Mouse (Mus musculus) liver, embryonic 12.5 days (tissue): ENCODE results near the gene P3h1. TPM values are rescaled to one million over a fixed set of nuclear protein-coding genes. Genes with fewer than 3 reads are reported as not detected.

Experiments
- ATAC-seq: fragments of 200-750 bp; cut with Nextera tagmentation; 2 replicates; pipeline ENCODE4 v1.8.0; 2017; ENCODE audit warnings: moderate number of reproducible peaks, mild to moderate bottlenecking, moderate library complexity
- H3K27ac ChIP-seq: fragments of 300-500 bp; sonication (generic); 2 replicates; pipeline ENCODE4 v1.5.1; 2016; ENCODE audit warnings: mild to moderate bottlenecking
- H3K27me3 ChIP-seq: fragments of 300-500 bp; sonication (generic); replicated peaks from 2 replicates; pipeline ENCODE4 v1.6.1; 2016; ENCODE audit warnings: mild to moderate bottlenecking, moderate library complexity
- H3K36me3 ChIP-seq: fragments of 300-500 bp; sonication (generic); 2 replicates; pipeline ENCODE4 v1.6.1; 2016; ENCODE audit warnings: mild to moderate bottlenecking, moderate library complexity
- H3K4me1 ChIP-seq: fragments of 300-500 bp; sonication (generic); 2 replicates; pipeline ENCODE4 v1.6.1; 2016
- H3K4me2 ChIP-seq: fragments of 300-500 bp; sonication (generic); 2 replicates; pipeline ENCODE4 v1.6.1; 2016; ENCODE audit warnings: mild to moderate bottlenecking, moderate library complexity
- H3K4me3 ChIP-seq: fragments of 300-500 bp; sonication (generic); 2 replicates; pipeline ENCODE4 v1.5.1; 2016; ENCODE audit warnings: mild to moderate bottlenecking, moderate library complexity
- H3K9ac ChIP-seq: fragments of 300-500 bp; sonication (generic); 2 replicates; pipeline ENCODE4 v1.6.1; 2016; ENCODE audit warnings: mild to moderate bottlenecking, moderate library complexity
- H3K9me3 ChIP-seq: fragments of 300-500 bp; sonication (generic); replicated peaks from 2 replicates; pipeline ENCODE4 v1.6.1; 2016; ENCODE audit warnings: mild to moderate bottlenecking, moderate library complexity
- WGBS: fragments of 180-500 bp; shearing (Covaris S2); methylation state at CpG from one replicate; pipeline ENCODE4 v1.1.7; 2016; ENCODE audit not compliant: insufficient replicate concordance; 5-methylcytosine and 5-hydroxymethylcytosine counted together
- polyA plus RNA-seq: library from polyadenylated mRNA; unstranded; fragments of >200 nt; fragmentation: Nextera tagmentation; extraction: Ambion mirVana; gene quantifications from 2 replicates; pipeline ENCODE4 v1.2.1, GENCODE M21; 2016

P3h1 gene
- polyA plus RNA-seq, 1 experiment from 2014 or later, result 9.7 TPM

DNA sequence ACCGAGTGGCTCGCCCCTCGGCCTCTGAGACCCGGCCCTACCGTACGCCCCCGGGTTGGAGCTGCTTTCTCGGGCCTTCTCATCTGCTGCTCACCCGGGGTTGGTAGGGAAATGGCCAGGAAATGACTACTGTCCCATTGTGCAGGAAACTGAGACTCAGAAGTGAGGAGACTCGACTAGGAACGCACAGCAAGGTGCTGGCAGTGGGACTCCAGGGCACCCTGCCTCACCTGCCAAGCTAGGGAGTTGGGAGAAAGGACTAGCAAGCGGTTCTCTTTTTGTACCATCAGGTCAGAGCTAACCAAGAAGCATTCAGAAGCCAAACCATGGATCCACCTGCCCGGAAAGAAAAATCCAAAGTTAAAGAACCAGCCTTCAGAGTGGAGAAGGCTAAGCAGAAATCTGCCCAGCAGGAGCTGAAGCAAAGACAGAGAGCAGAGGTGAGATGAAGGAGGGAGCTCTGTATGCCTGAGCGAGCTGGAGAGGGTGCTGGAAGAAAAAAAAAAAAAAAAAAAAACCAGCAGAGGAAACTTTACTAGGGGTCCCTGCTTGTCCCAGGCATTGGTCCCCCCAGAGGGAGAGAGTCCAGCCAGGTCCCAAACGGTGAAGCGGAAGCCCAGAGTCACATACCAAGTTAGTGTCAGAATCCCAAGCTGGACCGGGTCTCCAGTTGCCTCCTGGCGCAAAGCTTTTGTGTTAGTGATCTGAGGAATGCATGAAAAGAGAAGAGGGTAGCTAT is 37.0 kb upstream of the P3h1 start:
- no peaks in the 10 kb centered on the region for H3K9me3 ChIP-seq

GRCm38 (mm10) chr4:119198105-119198504 is 34.6 kb upstream of the P3h1 start:
- peaks cover 50% of the 10 kb centered on the region for H3K36me3 ChIP-seq
- H3K27me3 ChIP-seq, result no peaks in the 10 kb centered on the region
- WGBS, result 77% methylated on average over 6 of the region's 6 CpGs
- H3K9ac ChIP-seq, result peak overlapping the region; percentile 42; the same call in 1 of the 2 replicates
- no peak for ATAC-seq
- peaks cover 58% of the 10 kb centered on the region for H3K4me1 ChIP-seq
- peak overlapping the region; percentile 46 for H3K27ac ChIP-seq
- no peak overlapping the region for H3K4me3 ChIP-seq
- no peaks in the 10 kb centered on the region for H3K9me3 ChIP-seq
- H3K4me2 ChIP-seq, result peak overlapping the region; percentile 85

More for the DNA sequence above, 37.0 kb upstream of the P3h1 start:
- Histone ChIP-seq H3K9ac (peak overlapping the region; percentile 97), H3K27ac (peak overlapping the region; percentile 99), H3K27me3 (no peaks in the 10 kb centered on the region), H3K4me3 (peak overlapping the region; percentile 95), H3K4me1 (peaks cover 81% of the 10 kb centered on the region), H3K4me2 (peak overlapping the region; percentile 85), H3K36me3 (peaks cover 37% of the 10 kb centered on the region)
- ATAC-seq, result peak; percentile 58
- WGBS, result 15% methylated on average over 18 of the region's 18 CpGs

GRCm38 (mm10) chr4:119204672-119205071 is 28.0 kb upstream of the P3h1 start:
- Histone ChIP-seq H3K27me3 (peaks cover 31% of the 10 kb centered on the region; the same call in 1 of the 2 replicates), H3K36me3 (peaks cover 23% of the 10 kb centered on the region), H3K4me2 (no peak overlapping the region), H3K4me1 (peaks cover 8% of the 10 kb centered on the region; the same call in 1 of the 2 replicates), H3K9ac (no peak overlapping the region), H3K4me3 (no peak overlapping the region), H3K9me3 (no peaks in the 10 kb centered on the region), H3K27ac (no peak overlapping the region)
- ATAC-seq, result peak; percentile 75
- 10% methylated on average over 8 of the region's 8 CpGs for WGBS

DNA sequence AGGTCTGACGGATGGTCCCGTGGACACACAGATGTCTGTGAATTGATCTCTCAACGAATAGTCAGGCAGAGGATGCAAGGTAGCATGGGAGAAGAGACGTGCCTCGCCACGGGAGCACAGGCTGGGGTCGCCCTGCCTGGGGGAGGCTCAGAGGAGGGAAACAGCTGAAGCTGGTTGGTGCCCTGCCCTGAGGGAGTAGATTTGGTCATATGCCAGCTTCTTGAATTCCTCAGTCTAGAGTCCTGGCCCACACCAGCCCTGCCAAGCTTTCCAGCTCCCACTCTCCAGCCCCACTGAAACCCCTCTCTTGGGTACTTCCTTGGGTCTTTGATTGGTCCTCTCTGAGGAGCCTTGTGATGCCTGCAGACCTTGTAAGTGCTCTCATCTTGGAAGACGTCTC is 16.0 kb upstream of the P3h1 start:
- Histone ChIP-seq H3K4me3 (no peak overlapping the region), H3K9me3 (no peaks in the 10 kb centered on the region), H3K27me3 (peaks cover 35% of the 10 kb centered on the region), H3K9ac (no peak overlapping the region), H3K36me3 (no peaks in the 10 kb centered on the region), H3K27ac (no peak overlapping the region), H3K4me2 (no peak overlapping the region), H3K4me1 (peaks cover 9% of the 10 kb centered on the region)
- no peak for ATAC-seq
- WGBS, result 52% methylated on average over 8 of the region's 8 CpGs

DNA sequence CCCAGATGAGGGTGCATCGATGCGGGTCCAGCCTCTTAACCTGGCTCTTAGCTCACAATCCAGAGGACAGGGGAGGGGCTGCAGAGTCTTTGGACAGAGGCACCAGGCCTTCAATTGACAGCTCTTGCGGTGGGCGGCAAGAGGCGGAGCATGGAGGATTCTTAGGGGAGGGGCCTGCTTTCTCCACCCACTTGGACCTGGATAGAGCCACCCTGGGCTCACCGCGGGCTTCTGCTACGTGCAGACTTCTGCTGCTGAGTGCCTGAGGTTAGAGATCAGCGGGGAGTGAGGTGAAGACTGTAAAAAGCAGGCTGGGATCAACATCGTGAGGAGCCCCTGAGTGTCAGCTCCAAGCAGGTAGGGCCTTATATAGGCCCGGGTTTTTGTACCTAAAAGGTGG is 14.5 kb upstream of the P3h1 start, which contains the start of gene Tmem269:
Gene Tmem269 (minus strand): TSS at position 49 of the 400 bp plus-strand sequence.
- Histone ChIP-seq H3K9ac (no peak within 1 kb of the TSS), H3K36me3 (no peaks in the 10 kb centered on the region), H3K9me3 (no peaks in the 10 kb centered on the region), H3K27me3 (peaks cover 29% of the 10 kb centered on the region), H3K4me3 (no peak within 1 kb of the TSS), H3K27ac (no peak within 1 kb of the TSS), H3K4me2 (no peak within 1 kb of the TSS), H3K4me1 (peaks cover 13% of the 10 kb centered on the region)
- whole genome bisulfite sequencing, result 11% methylated on average over 11 of the region's 11 CpGs
- ATAC-seq, result peak; percentile 40; the same call in 1 of the 2 replicates

- no peak overlapping the region for H3K4me3 ChIP-seq
- H3K9ac ChIP-seq, result no peak overlapping the region
- H3K4me1 ChIP-seq, result 0 out of 2 replicates have a peak, but pooled peaks cover 4% of the 10 kb centered on the region
- no peak overlapping the region for H3K4me2 ChIP-seq
- no peak overlapping the region for H3K27ac ChIP-seq
- peaks cover 45% of the 10 kb centered on the region for H3K36me3 ChIP-seq
- peak; percentile 46; the same call in 1 of the 2 replicates for ATAC-seq
- 0 out of 2 replicates have a peak, but pooled peaks cover 1% of the 10 kb centered on the region for H3K27me3 ChIP-seq
- WGBS, result 68% methylated on average over 1 of the region's 1 CpGs
- H3K9me3 ChIP-seq, result no peaks in the 10 kb centered on the region
Observed at GRCm38 (mm10) chr4:119223696-119224095, 9.0 kb upstream of the P3h1 start.

GRCm38 (mm10) chr4:119224534-119224933 is 8.2 kb upstream of the P3h1 start:
- Histone ChIP-seq H3K4me3 (no peak overlapping the region), H3K36me3 (peaks cover 45% of the 10 kb centered on the region), H3K27me3 (no peaks in the 10 kb centered on the region), H3K9ac (no peak overlapping the region), H3K4me1 (0 out of 2 replicates have a peak, but pooled peaks cover 4% of the 10 kb centered on the region), H3K9me3 (no peaks in the 10 kb centered on the region), H3K4me2 (no peak overlapping the region), H3K27ac (no peak overlapping the region)
- WGBS, result 87% methylated on average over 3 of the region's 3 CpGs
- no peak for ATAC-seq

GRCm38 (mm10) chr4:119225719-119226118 is 7.0 kb upstream of the P3h1 start:
- no peaks in the 10 kb centered on the region for H3K27me3 ChIP-seq
- no peak overlapping the region for H3K27ac ChIP-seq
- H3K36me3 ChIP-seq, result peaks cover 45% of the 10 kb centered on the region
- H3K4me2 ChIP-seq, result no peak overlapping the region
- no peak overlapping the region for H3K4me3 ChIP-seq
- ATAC-seq, result no peak
- H3K9me3 ChIP-seq, result no peaks in the 10 kb centered on the region
- no peak overlapping the region for H3K9ac ChIP-seq
- H3K4me1 ChIP-seq, result 0 out of 2 replicates have a peak, but pooled peaks cover 4% of the 10 kb centered on the region
- 79% methylated on average over 9 of the region's 9 CpGs for WGBS

DNA sequence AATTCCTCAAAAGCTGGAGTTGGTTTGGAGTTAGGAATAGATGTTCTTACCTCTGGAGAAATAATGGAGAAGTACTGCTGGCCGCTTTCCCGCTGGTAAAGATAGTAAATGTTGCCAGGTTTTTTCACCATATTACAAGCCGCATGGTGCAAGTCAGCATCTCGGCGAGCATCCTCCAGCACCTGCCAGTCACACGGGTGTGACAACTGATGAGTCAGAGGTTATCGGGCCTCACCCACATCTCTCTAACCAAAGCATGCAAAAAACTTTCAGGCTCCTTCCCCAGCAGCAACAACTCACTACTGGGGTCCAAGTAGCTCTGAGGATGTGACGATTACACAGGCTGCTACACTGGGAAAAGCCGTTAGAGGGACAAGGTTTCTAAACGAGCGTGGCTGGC is 6.0 kb upstream of the P3h1 start:
- peaks cover 10% of the 10 kb centered on the region for H3K4me1 ChIP-seq
- no peak overlapping the region for H3K4me3 ChIP-seq
- peaks cover 45% of the 10 kb centered on the region for H3K36me3 ChIP-seq
- no peak overlapping the region for H3K4me2 ChIP-seq
- H3K27ac ChIP-seq, result no peak overlapping the region
- 80% methylated on average over 11 of the region's 11 CpGs for WGBS
- no peaks in the 10 kb centered on the region for H3K9me3 ChIP-seq
- ATAC-seq, result peak; percentile 58; the same call in 1 of the 2 replicates
- H3K27me3 ChIP-seq, result no peaks in the 10 kb centered on the region
- H3K9ac ChIP-seq, result no peak overlapping the region

- Histone ChIP-seq H3K27ac (peak overlapping the region; percentile 41; the same call in 1 of the 2 replicates), H3K4me3 (peak overlapping the region; percentile 90), H3K36me3 (peaks cover 16% of the 10 kb centered on the region), H3K4me1 (peaks cover 29% of the 10 kb centered on the region), H3K9me3 (no peaks in the 10 kb centered on the region), H3K4me2 (peak overlapping the region; percentile 100), H3K9ac (peak overlapping the region; percentile 86), H3K27me3 (no peaks in the 10 kb centered on the region)
- under 1% methylated on average over 36 of the region's 36 CpGs for whole genome bisulfite sequencing
- peak; percentile 55; the same call in 1 of the 2 replicates for ATAC-seq
Observed at GRCm38 (mm10) chr4:119233256-119233901, 664 bp downstream of the P3h1 start.

DNA sequence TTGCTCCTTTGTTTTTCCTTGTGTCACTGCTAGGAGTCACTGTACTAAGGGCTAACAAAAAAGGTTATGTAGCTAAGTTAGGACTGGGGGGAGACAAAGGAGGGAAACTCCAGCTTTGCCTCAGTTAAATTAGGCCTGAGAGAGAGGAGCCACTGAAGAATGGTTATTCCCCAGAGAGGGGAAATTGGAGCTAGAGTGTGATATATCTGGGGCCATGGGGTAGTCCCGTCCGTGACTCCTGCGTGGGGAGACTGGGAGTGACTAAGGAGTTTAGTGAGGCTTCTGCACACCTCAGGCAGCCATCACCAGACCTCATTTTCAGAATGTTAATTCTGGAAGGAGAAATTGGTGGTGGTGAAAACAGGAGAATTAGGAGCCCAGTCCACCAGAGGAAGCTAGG is 1.6 kb downstream of the P3h1 start:
- Histone ChIP-seq H3K9ac (no peak overlapping the region), H3K36me3 (peaks cover 13% of the 10 kb centered on the region; the same call in 1 of the 2 replicates), H3K27me3 (no peaks in the 10 kb centered on the region), H3K9me3 (no peaks in the 10 kb centered on the region), H3K4me1 (peaks cover 37% of the 10 kb centered on the region), H3K27ac (no peak overlapping the region), H3K4me2 (peak overlapping the region; percentile 100), H3K4me3 (peak overlapping the region; percentile 90; the same call in 1 of the 2 replicates)
- 79% methylated on average over 3 of the region's 3 CpGs for WGBS
- ATAC-seq, result no peak

DNA sequence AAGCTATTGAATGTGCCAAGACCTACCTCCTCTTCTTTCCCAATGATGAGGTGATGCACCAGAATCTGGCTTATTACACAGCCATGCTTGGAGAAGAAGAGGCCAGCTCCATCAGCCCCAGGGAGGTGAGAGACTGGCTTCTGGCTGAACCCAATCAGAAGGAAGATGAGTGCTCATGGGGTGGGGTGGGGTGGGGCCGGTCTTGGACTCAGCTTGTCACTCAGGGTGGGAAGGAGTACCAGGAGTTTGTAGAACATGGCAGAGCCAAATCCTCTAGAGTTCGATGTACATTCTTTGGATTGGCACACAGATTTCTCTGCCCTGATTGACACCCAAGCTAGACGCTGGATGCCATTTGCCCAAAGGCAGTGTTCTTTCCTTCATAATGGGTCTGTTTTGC is 5.9 kb downstream of the P3h1 start:
- Histone ChIP-seq H3K4me1 (peaks cover 24% of the 10 kb centered on the region), H3K4me2 (peak overlapping the region; percentile 44), H3K9ac (no peak overlapping the region), H3K4me3 (peak overlapping the region; percentile 16; the same call in 1 of the 2 replicates), H3K27ac (no peak overlapping the region), H3K9me3 (no peaks in the 10 kb centered on the region), H3K36me3 (peaks cover 35% of the 10 kb centered on the region), H3K27me3 (no peaks in the 10 kb centered on the region)
- 45% methylated on average over 3 of the region's 3 CpGs for WGBS
- ATAC-seq, result peak; percentile 71
